Mouse (Mus musculus) heart, adult 9 months (tissue): ENCODE data around the gene Arrb1.

Experiments used
- DNase-seq, 2 experiments: peaks; one replicate each; pipeline ENCODE4 v3.0.0; 2022; ENCODE audit warnings: low spot score in 2 of 2

The Arrb1 gene

DNA sequence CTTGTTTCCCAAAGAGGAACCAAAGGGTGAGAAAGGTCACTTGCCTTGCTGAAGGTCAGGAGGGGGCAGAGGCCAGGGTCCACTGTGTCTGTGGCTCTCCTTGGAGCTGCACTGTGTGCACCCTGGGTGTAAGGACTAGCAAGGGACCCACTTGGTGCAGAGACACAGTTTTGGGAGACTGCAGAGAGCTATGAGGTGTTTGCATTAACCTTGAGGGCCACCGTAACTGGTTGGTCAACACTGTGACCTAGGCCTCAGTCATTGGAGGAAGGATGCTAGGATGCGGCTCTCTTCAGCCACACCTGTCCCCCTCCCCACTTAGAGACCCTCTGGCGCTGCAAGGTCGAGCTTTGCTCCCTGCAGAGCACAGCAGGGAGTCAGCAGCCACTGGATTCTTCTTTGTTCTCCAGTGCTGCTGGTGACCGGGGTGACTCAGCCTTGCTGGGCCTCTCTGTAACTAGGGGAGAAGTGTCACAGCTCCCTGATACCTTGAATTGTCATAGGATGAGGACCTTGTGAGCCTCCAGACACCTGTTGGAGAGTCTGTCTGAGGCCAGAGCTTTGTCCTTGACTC is 2.0 kb downstream of the Arrb1 start:
- no peak for DNase-seq

DNA sequence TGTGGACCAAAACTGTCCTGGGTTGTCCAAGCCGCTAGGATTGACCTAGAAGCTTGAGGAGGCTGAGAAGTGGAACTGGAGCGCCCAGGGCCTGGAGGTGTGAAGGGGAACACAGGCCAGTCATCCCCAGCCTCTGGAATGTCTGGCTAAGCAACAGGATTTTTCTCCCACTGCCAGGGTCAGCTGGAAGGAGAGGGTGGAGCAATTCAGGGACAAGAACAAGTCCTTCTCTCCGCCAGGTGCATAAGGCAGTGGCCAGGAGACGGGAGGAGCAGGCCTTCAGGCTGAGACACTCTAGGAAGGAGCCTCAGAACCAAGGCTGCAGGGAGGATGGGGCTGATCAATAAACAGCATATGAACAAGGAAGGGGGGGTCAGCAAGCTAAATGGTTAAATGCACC is 3.2 kb downstream of the Arrb1 start:
- no peak for DNase-seq

DNA sequence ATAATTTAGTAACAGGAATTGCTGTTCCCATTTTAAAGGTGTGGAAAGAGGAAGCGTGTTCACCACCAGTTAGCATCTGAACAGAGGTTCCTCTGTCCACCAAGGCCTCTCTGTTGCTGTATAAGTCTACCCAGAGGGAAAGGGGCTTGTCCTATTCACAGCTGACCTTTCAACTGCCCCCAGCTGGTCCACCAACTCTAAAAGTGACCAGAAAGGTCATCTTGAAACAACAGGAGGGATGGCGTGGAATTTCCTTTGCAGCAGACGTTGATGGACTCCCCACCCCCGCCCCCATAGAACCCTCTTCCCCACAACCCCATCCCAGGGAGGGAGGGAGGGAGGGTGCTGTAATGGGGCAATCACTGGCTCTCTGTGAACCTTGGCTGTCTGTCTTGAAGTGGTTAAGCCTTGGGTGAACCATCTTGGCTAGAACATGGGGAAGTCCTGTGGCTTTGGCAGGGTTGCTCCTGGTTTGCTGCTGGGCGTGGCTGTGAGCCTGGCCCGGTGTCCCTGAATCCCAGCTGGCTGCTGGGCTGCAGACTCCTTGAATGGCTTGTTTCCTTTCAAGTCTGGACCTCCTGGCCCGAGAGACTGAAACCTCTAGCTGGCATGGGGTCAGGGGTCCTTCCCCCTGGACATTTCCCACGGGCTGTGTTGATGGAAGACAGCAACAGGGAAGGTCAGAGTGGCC is 4.1 kb downstream of the Arrb1 start:
- DNase-seq, result peak; percentile 83 to 84

DNA sequence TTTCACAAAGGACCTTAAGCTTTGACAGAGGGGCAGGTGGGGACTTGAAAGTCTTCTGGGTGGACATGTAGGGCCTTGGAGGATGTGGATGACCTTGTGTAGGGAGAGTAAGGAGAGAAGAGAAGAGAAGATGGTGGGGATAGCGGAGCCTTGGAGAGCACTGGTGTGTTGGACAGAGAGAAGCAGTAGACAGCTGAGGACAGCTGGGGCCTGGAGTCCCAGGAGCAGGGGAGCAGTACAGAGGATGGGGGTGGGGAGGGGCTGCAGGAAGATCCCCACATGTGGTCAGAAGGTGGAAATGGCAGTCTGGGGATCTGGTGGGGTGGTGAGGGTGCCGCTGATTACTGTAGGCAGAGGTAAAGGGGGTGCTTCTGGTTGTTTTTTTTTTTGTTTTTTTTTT is 4.8 kb downstream of the Arrb1 start:
- peak in 1 of 2 experiments; percentile 54 for DNase-seq

DNA sequence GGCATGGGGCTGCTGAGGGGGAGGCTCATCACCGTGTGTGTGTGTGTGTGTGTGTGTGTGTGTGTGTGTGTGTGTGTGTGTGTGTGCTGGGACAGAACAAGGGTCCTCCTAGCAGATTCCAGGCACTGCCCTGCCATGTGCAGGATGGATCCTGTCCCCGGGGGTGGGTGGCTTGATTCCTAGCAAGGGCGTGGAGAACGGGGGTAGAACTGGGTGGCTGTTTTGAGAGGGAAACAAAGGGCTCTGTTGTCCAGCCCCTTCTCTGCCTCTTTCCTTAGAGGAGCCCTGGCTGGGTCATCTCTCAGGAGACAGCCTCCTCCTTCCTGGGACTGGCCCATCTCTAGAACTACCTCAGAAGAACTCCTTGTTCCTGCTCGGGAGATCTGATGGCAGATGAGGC is 5.9 kb downstream of the Arrb1 start:
- DNase-seq, result no peak

DNA sequence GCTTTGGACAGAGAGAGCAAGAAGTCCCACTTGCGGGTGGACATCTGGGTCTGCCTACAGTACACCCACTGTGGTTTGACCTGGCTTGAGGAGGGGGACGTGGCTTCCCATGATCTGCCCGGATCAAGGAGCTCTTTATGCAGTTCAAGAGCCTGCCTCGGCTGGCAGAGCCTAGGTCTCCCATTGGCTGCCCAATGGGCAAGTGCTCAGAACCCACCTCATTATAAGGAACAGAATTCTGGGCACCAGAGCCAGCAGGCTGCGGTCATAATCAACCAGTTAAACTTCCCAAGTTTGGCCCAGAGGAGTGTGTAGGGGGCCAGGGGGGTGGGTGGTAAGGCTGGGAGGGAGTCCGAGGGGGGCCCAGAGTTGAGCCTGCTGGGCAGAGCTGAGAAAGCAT is 9.0 kb downstream of the Arrb1 start:
- no peak for DNase-seq

DNA sequence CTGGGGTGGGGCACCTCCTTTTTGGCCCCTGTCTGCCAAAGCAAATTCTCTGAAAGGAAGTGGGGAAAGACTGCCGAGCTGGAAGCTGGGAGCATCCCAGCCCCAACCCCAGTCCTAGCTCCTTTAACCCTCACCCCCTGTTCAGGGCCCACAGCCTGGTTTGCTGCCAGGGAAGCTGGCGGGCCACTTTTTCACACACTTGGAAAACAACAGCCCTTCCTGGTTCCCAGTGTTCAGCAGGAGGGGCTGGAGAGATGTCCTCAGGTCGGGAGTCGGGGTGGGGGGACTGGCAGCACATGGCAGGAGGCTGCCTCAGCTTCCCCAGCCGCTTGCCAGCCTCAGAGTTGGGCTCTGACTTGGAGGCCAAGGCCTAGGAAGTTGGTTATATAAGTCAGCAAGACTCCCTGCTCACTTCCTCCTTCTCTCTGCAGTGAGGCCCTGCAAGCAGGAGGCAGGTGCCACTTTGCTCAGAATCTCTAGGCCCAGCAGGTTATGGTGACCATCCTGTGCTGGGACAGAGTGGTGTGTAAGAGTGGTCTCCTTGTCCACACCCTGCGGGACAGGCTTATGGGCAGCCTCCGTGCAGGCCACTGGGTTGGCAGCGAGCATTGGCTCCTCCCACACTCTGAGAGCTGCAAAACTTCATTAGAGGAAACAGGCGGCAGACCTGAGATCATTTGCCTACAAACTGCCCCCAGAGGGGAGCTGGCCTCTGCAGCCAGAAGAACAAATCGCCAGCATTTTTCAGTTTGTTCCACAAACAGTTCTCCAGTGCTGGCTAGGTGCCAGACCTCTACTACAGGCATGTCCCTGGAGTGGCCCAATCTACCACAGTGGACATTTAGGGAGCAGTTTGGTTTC is 10.8 kb downstream of the Arrb1 start:
- peak; percentile 78 to 80 for DNase-seq

DNA sequence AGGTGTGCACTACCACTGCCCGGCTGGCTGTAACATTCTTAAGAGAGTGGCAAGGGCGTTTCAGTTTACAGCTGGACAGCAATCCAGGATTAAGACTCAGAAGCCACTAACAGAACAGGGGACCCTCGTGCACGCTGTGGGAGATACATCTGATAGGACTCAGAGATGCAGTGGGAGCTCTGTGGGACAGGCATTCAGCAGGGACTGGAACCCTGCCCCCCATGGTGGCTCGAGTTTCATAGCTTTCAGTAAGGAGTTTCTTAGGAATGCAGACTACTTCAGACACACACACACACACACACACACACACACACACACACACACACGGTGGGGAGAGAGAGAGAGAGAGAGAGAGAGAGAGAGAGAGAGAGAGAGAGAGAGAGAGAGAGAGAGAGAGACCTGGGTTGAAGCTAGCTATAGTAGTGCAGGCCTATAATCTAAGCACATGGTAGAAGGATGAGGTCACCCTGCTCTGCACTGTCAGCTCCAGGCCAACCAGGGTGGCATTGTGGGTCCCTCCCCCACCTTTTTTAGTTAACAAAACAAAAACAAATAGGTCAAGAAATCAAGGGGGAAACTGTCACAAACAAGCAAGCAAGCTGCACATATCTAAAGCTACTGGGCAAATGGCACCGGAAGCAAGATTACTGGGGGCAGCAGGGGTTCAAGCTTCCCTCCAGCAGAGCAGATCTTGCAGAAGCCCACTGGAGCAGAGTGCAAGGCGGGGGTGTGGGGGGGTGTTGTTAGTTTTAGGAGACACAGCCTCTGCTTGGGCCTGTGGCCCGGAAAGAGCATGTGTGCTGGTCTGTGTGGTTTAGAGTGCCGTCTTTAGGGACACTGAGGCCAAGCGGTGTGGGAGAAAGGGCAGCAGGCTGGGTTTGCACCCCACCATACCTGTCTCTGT is 12.6 kb downstream of the Arrb1 start:
- no peak for DNase-seq

DNA sequence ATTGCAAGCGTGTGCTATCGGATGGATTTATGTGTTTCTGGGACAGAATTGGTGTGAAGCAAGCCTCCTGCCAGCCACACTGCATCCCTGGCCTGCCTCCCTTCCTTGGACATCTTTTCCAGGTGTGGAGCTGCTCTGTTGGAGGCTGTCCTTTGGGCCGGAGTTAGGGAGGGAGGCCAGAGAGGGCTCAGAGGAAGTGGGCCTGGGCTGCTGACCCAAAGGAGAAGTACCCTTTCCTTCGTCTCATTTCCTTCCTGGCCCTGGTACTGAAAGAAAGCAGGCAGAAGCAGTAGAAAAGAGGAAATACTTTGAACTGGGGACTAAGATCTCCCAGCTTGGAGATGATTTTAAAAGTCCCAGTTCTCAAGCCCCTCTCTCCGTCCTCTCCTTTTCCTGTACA is 14.4 kb downstream of the Arrb1 start:
- DNase-seq, result no peak

DNA sequence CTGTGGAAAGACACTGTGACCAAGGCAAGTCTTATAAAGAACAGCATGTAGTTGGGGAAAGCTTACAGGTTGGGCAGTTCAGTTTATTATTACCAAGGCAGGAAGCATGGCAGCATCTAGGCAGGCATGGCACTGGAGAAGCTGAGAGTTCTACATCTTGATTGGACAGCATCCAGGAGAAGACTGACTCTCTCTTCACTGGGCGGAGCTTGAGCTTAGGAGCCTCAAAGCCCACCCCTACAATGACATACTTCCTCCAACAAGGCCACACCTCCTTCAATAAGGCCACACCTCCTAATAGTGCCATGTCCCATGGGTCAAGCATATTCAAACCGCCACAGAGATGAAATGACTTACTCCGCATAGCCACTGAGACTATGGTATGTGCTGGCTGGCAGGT is 16.4 kb downstream of the Arrb1 start:
- DNase-seq, result no peak

DNA sequence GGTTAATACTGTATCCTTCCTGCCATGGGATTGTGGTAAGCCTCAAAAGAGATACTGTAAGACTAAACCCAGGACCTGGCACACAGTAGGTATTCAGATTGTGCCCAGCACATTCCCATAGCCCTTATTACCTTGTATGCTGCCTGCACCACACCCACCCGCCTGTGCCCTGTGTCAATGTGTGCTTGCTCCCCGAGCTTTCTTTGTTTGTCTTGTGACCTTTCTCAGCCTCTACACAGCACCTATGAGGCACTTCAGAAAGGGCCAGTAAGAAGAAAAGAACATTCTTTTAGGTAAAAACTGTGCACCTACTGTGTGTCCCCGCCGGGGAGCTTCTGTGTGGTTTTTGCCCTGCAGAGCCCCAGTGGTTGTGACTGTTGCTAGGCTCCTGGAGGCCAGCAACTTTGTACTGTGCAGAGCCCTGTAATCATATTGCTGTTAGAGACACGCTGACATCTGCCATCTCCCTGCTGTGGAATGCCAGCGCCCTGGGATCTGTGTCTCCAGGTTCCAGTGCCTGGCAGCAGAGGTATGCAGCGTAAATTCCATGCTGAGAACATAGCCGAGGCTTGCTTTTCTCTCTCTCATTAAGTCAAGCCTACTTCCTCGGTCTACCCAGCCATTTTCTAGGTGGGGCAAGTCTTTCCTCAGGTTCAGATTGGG is 18.1 kb downstream of the Arrb1 start:
- DNase-seq, result no peak

DNA sequence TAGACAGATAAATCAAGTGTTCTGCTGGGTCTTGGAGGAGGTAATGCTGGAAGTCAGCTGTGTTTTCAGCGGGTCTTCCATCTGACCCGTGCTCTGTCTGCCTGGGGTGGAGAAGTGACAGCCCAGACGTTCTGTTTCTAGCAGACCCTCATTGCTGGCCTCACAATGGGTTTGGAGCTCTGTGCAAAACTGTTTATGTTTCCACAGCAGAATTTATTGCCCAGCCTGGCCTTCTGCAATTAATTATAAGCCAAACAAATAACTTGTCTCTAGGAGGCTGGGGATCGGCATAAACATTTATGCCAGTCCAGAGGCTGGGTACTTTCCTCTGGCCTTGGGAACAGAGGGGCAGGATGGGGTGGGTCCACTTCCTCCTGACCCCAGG is 18.6 kb downstream of the Arrb1 start:
- no peak for DNase-seq

DNA sequence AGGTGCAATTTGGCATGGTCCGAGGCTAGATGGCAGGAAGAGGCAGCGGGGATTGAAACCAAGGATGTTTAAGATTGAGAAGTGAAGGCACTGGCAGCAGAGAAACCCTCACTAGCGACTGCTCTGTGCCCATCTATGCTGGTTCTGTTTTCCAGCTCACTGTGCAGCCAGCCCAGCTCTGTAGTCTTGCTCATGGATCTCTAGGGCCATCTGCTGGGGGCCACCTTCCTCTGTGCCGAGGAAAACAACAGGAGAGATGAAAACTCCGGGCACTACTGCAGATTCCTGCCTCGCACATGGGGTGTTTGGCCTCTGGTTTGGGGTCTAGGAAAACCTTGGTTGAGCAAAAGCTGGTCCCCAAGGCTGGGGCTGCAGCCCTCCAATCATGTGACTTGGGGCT is 20.6 kb downstream of the Arrb1 start:
- DNase-seq, result peak in 1 of 2 experiments; percentile 64

DNA sequence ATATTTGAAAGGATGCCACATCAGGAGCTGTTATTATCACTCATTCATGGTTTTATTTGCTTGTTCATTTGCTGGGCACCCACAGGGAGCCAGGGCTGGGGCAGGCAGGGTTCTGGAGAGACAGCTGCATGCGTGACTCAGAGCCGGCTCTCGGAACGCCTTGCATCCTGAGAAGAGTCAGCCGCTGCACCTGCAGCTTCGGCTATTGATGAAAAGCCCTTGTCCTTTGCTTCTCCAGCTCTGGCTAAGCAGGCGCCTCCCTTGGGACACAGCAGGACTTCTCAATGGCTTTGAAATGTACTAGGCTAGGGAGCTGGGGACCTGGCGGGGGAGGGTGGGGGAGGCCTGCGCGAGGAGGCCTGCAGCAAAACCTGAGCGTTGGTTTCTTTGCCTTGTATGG is 23.8 kb downstream of the Arrb1 start:
- DNase-seq, result no peak

DNA sequence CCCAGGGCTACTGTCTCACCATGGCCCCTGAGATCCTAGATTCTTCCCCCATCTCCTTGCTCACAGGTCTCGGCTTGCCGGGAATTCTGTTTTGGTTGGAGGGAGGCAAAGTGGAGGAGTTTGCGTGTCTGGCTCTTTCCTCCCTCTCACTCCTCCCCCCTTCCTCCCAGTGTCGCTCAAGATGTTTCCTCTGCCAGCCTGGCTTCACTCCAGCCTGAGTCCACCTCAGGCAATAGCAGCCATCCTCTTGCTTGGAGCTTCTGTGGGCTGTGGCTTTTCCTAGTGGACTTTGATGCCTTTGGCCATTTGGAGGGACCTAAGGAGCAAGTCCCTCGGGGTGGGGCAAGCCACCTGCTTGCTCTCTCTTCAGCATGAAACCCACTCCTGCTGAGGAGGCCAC is 27.2 kb downstream of the Arrb1 start:
- DNase-seq, result no peak

DNA sequence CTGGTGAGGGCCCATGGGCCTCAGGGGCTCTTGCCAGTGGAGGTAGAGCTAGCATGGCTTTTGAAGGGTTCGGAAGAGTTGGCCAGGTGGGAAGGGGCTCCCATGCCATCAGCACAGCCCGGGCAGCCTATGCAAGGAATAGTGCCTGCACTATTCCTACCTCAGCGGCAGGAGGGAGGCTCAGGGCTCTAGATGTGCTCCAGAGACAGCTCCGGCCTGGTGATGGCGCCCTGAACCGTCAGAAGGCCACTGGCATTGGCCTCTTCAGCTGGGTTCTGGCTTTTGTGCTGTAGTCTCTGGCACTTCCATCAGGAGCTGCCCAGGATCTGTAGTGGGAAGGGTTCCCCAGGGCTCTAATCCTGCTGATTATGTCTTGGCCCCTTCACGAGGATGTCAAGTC is 28.0 kb downstream of the Arrb1 start:
- DNase-seq, result no peak

DNA sequence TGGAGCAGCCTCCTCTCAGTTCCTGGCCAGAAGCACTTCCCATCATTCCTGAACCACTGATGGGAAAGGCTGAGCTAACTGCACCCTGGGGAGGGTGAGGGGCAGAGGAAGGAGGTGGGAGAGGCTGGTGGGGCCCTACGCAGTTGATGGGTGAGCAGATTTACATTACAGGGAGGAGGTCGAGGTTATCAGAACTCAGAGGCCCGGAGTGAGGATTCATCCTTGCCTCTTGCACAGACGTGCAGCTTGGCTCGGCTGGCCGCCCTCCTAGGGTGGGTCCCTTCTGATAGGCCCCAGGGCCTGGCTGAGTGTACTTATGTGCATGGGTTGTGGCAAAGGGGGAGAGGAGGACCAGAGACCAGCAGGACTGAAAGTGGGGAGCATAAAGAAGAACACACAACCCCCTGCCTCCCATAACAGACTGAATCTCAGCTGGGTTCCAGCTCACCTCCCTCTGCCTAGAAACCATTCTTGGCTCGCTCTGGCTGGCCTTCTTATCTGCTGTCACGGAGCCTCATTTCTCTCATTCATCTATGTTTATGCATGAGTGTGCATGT is 30.1 kb downstream of the Arrb1 start:
- peak in 1 of 2 experiments; percentile 28 for DNase-seq

DNA sequence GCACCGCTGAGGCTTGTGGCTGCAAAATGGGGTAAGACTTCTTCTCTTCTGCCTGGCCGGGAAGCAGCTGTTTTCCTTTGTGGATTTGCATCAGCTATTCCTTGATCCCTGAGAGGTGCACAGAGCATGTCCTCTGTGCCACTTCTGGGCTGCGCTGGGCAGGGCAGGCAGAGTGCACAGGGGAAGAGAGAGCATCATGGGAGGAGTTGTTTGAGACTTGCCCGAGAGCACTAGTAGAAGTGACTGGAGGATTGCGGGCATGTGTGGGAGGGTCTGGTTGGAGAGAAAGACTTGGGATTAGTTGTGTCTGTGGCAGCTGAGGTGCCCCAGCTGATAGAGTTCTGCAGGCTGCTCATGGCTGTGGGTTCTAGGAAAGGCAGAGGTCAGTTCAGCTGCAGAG is 35.4 kb downstream of the Arrb1 start:
- DNase-seq, result no peak

DNA sequence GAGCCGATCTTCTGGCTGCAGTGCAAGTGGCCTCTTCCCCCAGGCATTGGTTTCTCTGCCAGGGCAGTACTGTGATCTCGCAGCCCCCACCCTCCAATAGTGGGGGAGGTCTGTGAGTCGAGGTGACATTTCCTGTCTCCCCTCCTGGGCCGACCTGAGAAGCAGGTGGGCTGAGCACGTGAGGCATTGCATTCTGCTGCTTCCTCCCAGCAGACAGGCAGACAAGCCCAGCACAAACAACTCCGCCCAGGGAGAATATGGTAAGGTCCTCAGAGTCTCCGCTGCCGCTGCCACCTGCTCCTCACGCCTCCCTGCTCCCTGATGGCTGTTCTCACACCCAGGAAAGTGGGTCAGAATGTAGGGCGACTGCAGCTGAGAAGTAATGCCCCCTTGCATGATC is 37.7 kb downstream of the Arrb1 start:
- DNase-seq, result no peak

DNA sequence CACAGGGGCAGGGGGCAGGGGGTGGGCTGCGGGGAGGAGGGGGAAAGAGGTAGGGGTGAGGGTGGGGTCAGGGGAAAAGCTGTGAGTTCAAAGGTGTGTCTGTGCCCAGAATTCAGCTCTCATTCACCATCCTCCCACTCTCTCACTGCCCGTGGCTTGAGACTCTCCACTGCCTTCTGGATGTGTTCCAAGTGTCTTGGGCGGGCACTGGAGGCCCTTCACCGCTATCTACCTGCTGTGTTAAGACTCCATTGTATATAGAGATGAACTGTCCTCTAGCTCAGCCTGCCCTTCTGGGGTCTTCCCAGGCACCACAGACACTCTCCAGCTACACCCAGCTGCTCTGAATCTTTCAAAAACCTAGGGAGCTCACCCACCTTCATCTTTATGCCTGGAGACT is 38.1 kb downstream of the Arrb1 start:
- DNase-seq, result no peak

DNA sequence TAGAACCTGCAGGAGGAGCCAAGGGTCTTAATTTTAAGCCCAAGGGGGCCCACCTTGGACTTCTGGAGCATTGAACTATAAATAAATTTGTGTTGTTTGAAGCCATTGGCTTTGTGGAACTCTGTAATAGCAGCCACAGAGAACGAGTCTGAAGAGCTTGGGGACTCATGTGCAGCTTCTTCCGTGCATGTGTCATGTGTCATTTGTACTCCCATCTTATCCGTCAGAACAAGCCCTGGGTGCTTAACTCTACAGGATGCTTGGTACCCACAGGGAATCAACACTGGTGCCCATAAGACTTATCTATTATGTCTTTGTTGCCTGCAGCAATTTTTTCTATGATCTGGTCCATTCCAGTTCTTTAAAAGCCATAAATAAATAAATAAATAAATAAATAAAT is 43.0 kb downstream of the Arrb1 start:
- DNase-seq, result no peak
